Mouse (Mus musculus) olfactory bulb, adult 2 months (tissue): Measurements from ENCODE around the gene Hivep1.

ENCODE experiments used
- CTCF ChIP-seq: fragments of 200-500 bp; IDR thresholded peaks from 2 replicates; pipeline ENCODE4 v1.5.1; 2012; ENCODE audit warnings: low read depth, mild to moderate bottlenecking, low read length, moderate library complexity; ENCODE audit not compliant: insufficient read depth
- POLR2A ChIP-seq: fragments of 200-500 bp; IDR thresholded peaks from 2 replicates; pipeline ENCODE4 v1.6.1; 2012; ENCODE audit warnings: mild to moderate bottlenecking, low read depth, low read length, moderate library complexity; ENCODE audit not compliant: insufficient read depth

- TF ChIP-seq POLR2A (no peak), CTCF (no peak)
These were observed 46.7 kb downstream of the Hivep1 start for GRCm38 (mm10) chr13:42098522-42098921.
